Mouse (Mus musculus) spleen, adult 2 months (tissue): Measurements from ENCODE around the gene Eme1.

ENCODE experiments used
- CTCF ChIP-seq: fragments of 200-500 bp; IDR thresholded peaks from 2 replicates; pipeline ENCODE4 v1.5.1; 2011; ENCODE audit warnings: mild to moderate bottlenecking, inconsistent platforms; ENCODE audit not compliant: insufficient read depth, insufficient read length, insufficient replicate concordance; ENCODE audit errors: extremely low read depth
- POLR2A ChIP-seq: fragments of 200-500 bp; IDR thresholded peaks from 2 replicates; pipeline ENCODE4 v1.6.1; 2011; ENCODE audit warnings: low read depth, low read length, inconsistent platforms

GRCm38 (mm10) chr11:94701401-94702215 lies 47.8 kb upstream of the Eme1 start:
- TF ChIP-seq POLR2A (no peak), CTCF (no peak)
